Mouse (Mus musculus) forebrain, embryonic 11.5 days (tissue): ENCODE data around the gene Pde4dip. TPM values are rescaled to one million over a fixed set of nuclear protein-coding genes. Genes with fewer than 3 reads are reported as not detected.

Source experiments
- ATAC-seq: fragments of 200-750 bp; cut with Nextera tagmentation; replicated peaks from 2 replicates; pipeline ENCODE4 v1.8.0; 2017; ENCODE audit warnings: moderate TSS enrichment; ENCODE audit not compliant: low FRiP score
- DNase-seq: peaks from one replicate; pipeline ENCODE4 v3.0.0-alpha.2; 2017; ENCODE audit warnings: low spot score
- H3K27ac ChIP-seq: fragments of 300-500 bp; sonication (generic); 2 replicates; pipeline ENCODE4 v1.5.1; 2014; ENCODE audit warnings: low read depth, low read length
- H3K27me3 ChIP-seq: fragments of 300-500 bp; sonication (generic); 2 replicates; pipeline ENCODE4 v1.6.1; 2014; ENCODE audit warnings: mild to moderate bottlenecking, low read length, mixed read lengths; ENCODE audit not compliant: control insufficient read depth, insufficient read depth
- H3K36me3 ChIP-seq: fragments of 300-500 bp; sonication (generic); 2 replicates; pipeline ENCODE4 v1.6.1; 2014; ENCODE audit warnings: mild to moderate bottlenecking, low read length, moderate library complexity, mixed read lengths; ENCODE audit not compliant: control insufficient read depth, insufficient read depth
- H3K4me1 ChIP-seq: fragments of 300-500 bp; sonication (generic); replicated peaks from 2 replicates; pipeline ENCODE4 v1.6.1; 2014; ENCODE audit warnings: low read length, mixed read lengths; ENCODE audit not compliant: control insufficient read depth, insufficient read depth
- H3K4me2 ChIP-seq: fragments of 300-500 bp; sonication (generic); 2 replicates; pipeline ENCODE4 v1.6.1; 2014; ENCODE audit warnings: low read depth, mild to moderate bottlenecking, low read length, moderate library complexity, mixed read lengths; ENCODE audit not compliant: severe bottlenecking
- H3K4me3 ChIP-seq: fragments of 300-500 bp; sonication (generic); 2 replicates; pipeline ENCODE4 v1.5.1; 2014; ENCODE audit warnings: low read depth, low read length
- H3K9ac ChIP-seq: fragments of 300-500 bp; sonication (generic); 2 replicates; pipeline ENCODE4 v1.6.1; 2014; ENCODE audit warnings: low read length
- H3K9me3 ChIP-seq: fragments of 300-500 bp; sonication (generic); 2 replicates; pipeline ENCODE4 v1.6.1; 2016; ENCODE audit warnings: low read length, mixed read lengths; ENCODE audit not compliant: control insufficient read depth
- WGBS: fragments of 180-500 bp; shearing (Covaris S2); extraction: QIAGEN DNeasy Blood & Tissue Kit; methylation state at CpG from one replicate; pipeline ENCODE4 v1.1.7; 2014; 5-methylcytosine and 5-hydroxymethylcytosine counted together
- microRNA-seq: library from miRNA; unstranded; fragments of <30 nt; microRNA quantifications from one replicate; pipeline ENCODE4, GENCODE M21; 2016; ENCODE audit not compliant: insufficient number of aligned reads
- polyA plus RNA-seq: library from polyadenylated mRNA; unstranded; fragments of >200 nt; fragmentation: Nextera tagmentation; extraction: Ambion mirVana; gene quantifications from 2 replicates; pipeline ENCODE4 v1.2.1, GENCODE M21; 2014

The Pde4dip gene
- polyA plus RNA-seq, 1 experiment from 2014 or later: 25.7 TPM

- DNase-seq: no peak
- Histone ChIP-seq H3K27me3 (no peaks in the 10 kb centered on the region), H3K27ac (no peak overlapping the region), H3K36me3 (no peaks in the 10 kb centered on the region), H3K4me2 (no peak overlapping the region), H3K4me3 (no peak overlapping the region), H3K9ac (no peak overlapping the region), H3K4me1 (no peaks in the 10 kb centered on the region), H3K9me3 (no peaks in the 10 kb centered on the region)
- WGBS: 89% methylated on average over 5 of the region's 5 CpGs
- ATAC-seq: no peak
Observed at GRCm38 (mm10) chr3:97653781-97654180, 234.7 kb downstream of the Pde4dip start.

GRCm38 (mm10) chr3:97651604-97652003, 236.9 kb downstream of the Pde4dip start:
- Histone ChIP-seq H3K4me1 (no peaks in the 10 kb centered on the region), H3K27ac (no peak overlapping the region), H3K4me3 (no peak overlapping the region), H3K27me3 (no peaks in the 10 kb centered on the region), H3K9me3 (no peaks in the 10 kb centered on the region), H3K9ac (no peak overlapping the region), H3K4me2 (no peak overlapping the region), H3K36me3 (no peaks in the 10 kb centered on the region)
- no peak for ATAC-seq
- WGBS: 90% methylated on average over 10 of the region's 10 CpGs
- DNase-seq: no peak

GRCm38 (mm10) chr3:97649469-97649868, 239.0 kb downstream of the Pde4dip start:
- H3K4me2 ChIP-seq: no peak overlapping the region
- H3K27ac ChIP-seq: no peak overlapping the region
- DNase-seq: no peak
- ATAC-seq: no peak
- H3K9ac ChIP-seq: no peak overlapping the region
- no peaks in the 10 kb centered on the region for H3K4me1 ChIP-seq
- H3K27me3 ChIP-seq: no peaks in the 10 kb centered on the region
- 89% methylated on average over 6 of the region's 6 CpGs for WGBS
- no peaks in the 10 kb centered on the region for H3K9me3 ChIP-seq
- no peaks in the 10 kb centered on the region for H3K36me3 ChIP-seq
- H3K4me3 ChIP-seq: no peak overlapping the region

GRCm38 (mm10) chr3:97649022-97649421, 239.5 kb downstream of the Pde4dip start:
- Histone ChIP-seq H3K27me3 (no peaks in the 10 kb centered on the region), H3K9ac (no peak overlapping the region), H3K4me1 (no peaks in the 10 kb centered on the region), H3K36me3 (no peaks in the 10 kb centered on the region), H3K4me2 (no peak overlapping the region), H3K4me3 (no peak overlapping the region), H3K9me3 (no peaks in the 10 kb centered on the region), H3K27ac (no peak overlapping the region)
- WGBS: 81% methylated on average over 3 of the region's 3 CpGs
- no peak for ATAC-seq
- DNase-seq: no peak

GRCm38 (mm10) chr3:97648518-97648917, 240.0 kb downstream of the Pde4dip start:
- Histone ChIP-seq H3K4me2 (no peak overlapping the region), H3K4me3 (no peak overlapping the region), H3K27ac (no peak overlapping the region), H3K9me3 (no peaks in the 10 kb centered on the region), H3K36me3 (no peaks in the 10 kb centered on the region), H3K27me3 (no peaks in the 10 kb centered on the region), H3K4me1 (no peaks in the 10 kb centered on the region), H3K9ac (no peak overlapping the region)
- ATAC-seq: no peak
- WGBS: 49% methylated on average over 1 of the region's 1 CpGs
- no peak for DNase-seq

GRCm38 (mm10) chr3:97642001-97642400, 246.5 kb downstream of the Pde4dip start:
- ATAC-seq: no peak
- H3K4me3 ChIP-seq: no peak overlapping the region
- H3K36me3 ChIP-seq: no peaks in the 10 kb centered on the region
- WGBS: 86% methylated on average over 9 of the region's 9 CpGs
- H3K27me3 ChIP-seq: no peaks in the 10 kb centered on the region
- no peak overlapping the region for H3K27ac ChIP-seq
- DNase-seq: no peak
- no peak overlapping the region for H3K4me2 ChIP-seq
- no peaks in the 10 kb centered on the region for H3K9me3 ChIP-seq
- H3K4me1 ChIP-seq: no peaks in the 10 kb centered on the region
- no peak overlapping the region for H3K9ac ChIP-seq

- Histone ChIP-seq H3K27ac (no peak overlapping the region), H3K9ac (no peak overlapping the region), H3K4me3 (no peak overlapping the region), H3K27me3 (no peaks in the 10 kb centered on the region), H3K4me2 (no peak overlapping the region), H3K36me3 (no peaks in the 10 kb centered on the region), H3K4me1 (no peaks in the 10 kb centered on the region), H3K9me3 (no peaks in the 10 kb centered on the region)
- DNase-seq (no peak), ATAC-seq (no peak)
- 90% methylated on average over 4 of the region's 4 CpGs for WGBS
Observed at GRCm38 (mm10) chr3:97641396-97641795, 247.1 kb downstream of the Pde4dip start.

Small RNA genes lying within 50 kb of the gene (microRNA-seq; reads per million reads assigned to microRNA genes)
- gene Mir7225: not detected

Other genes starting within 250 kb of the Pde4dip start
- 6.8 and 7.6 TPM in 2 replicates for gene Prkab2, start 230.5 kb downstream of the Pde4dip start, polyA plus RNA-seq
- not detected in 2 replicates for gene Gm17651, start 214.0 kb downstream of the Pde4dip start, polyA plus RNA-seq
- 121 and 122 TPM in 2 replicates for gene Sec22b, start 12.5 kb upstream of the Pde4dip start, polyA plus RNA-seq
- gene Notch2, start 124.8 kb upstream of the Pde4dip start, polyA plus RNA-seq: 27.6 TPM in 2 replicates